Mouse (Mus musculus): ENCODE data around the gene Casp9. TPM values are rescaled to one million over a fixed set of nuclear protein-coding genes. Genes with fewer than 3 reads are reported as not detected.

Gene Casp9
- polyA plus RNA-seq, 1 experiment from 2014 or later = 9.0 TPM

DNA sequence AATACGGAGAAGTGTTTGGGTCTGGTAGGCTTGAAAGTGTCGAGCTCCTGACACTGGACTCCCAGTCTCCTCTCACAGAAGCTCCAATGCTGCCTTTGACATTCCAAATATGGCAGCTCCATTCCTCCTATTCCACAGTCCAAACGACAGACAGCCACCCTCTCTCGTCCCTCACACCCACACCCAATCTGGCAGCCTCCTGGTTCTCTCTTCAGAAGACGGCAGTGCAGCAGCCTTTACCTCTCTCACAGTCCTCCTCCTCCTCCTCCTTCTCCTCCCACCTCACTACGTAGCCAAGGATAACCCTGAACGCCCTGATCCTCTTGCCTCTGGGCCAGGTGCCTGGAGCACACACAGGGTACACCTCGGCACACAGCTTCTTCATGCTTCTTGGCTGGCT, 13.6 kb upstream of the Casp9 start:
- DNase-seq (ENCODE audit: low spot score) = no peak

GRCm38 (mm10) chr4:141781201-141781985, 12.0 kb upstream of the Casp9 start:
- DNase-seq (ENCODE audit: low spot score) = no peak

- DNase-seq (ENCODE audit: low spot score) = no peak
Observed at GRCm38 (mm10) chr4:141784835-141785234, 8.6 kb upstream of the Casp9 start.

DNA sequence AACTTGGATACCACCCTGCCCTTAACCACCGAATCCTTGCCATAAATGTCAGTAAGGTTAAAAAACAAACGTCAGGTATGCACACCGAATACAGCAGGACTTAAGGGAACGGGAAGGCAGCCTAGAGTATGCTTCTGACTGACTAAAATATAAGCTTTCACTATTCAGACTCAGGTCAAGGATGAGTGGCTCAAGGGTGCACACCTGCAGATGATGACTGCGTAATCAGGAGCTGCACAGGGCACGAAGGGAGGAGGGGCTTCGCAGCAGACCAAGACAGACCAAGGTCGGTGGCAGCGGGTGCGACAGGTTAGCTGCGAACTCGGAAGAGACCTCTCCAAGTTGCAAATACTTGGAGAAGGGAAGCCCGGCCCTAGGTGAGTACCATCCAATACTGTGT, 7.3 kb upstream of the Casp9 start:
- no peak for DNase-seq (ENCODE audit: low spot score)

GRCm38 (mm10) chr4:141787046-141787445, 6.4 kb upstream of the Casp9 start:
- DNase-seq (ENCODE audit: low spot score) = no peak

- DNase-seq (ENCODE audit: low spot score) = no peak
Observed at GRCm38 (mm10) chr4:141787462-141787861, 6.0 kb upstream of the Casp9 start.

DNA sequence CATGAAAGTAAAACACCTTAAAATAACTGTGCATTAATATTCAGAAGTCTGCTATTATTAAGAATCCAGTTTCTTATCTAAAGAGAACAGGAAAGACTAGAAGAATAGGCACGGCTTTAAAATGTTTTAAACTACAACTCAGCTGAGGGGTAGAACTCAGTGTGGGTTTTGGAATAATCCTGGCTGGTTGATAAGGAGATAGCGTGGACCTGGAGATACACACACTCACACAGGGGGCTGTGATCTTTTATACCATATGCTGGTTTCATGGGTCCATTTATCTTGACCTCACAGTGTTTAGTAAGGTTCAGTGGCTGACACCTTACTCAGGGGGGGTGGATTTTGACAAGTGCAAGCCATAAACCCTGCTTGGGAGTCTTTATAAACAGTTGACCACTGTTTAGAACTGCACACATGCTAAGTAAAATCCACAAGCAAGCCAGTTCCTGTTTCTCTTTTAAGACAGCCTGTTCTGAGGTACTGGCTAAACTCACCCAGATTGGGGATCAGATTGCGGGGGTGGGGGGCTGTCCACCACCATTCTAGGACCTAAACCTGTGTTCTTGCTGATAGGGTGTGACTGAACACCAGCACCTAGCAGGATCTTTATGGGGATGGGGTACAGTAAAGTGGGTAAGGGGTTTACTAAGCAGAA, 3.7 kb upstream of the Casp9 start:
- peak; percentile 5 for DNase-seq (ENCODE audit: low spot score)

DNA sequence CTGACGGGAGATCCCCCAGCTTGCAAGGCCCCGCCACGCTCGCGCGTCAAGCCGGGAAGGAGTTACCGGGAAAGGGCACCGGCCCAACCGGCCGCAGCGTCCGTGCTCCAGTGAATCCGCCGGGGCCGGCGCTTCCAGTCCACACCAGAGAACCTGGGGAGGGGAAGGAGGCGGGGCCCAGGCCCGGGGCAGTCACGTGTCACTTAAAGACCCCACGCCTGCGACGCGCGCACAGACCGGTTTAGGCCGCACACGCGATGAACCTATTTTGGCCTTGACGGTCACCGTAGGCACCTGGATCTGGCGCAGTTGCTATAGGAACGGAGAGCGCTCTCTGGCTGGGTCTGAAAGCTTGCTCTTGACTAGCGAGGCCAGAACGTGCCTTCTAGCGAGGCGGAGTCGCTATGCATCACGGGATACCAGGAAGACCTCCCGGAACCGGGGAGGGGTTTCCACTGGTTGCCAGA, 2.9 kb upstream of the Casp9 start, which contains the start of gene Dnajc16:
Dnajc16 (minus strand) TSS at position 408 of the 467 bp plus-strand sequence.
- peak; percentile 100 for DNase-seq (ENCODE audit: low spot score)

GRCm38 (mm10) chr4:141791486-141791885, 1.9 kb upstream of the Casp9 start:
- DNase-seq (ENCODE audit: low spot score) = no peak

DNA sequence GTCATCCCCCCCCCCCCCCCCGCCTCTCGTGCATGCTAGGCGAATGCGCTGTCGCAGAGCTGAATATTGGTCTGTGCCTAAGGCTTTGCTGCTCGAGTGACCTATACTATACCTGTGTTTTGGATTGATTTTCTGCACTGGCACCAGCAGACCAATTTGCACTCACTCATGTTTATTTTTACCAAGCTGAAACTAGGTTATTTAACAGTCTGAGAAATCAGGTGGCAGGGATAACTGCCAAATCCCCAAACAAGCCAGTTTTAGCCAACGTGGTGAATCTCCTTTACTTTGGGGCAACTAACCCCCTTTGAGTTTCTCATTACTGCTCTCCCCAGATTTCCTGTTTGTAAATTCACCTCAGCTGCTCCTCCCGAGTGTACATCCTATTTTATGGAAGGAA, 1.5 kb upstream of the Casp9 start:
- no peak for DNase-seq (ENCODE audit: low spot score)

DNA sequence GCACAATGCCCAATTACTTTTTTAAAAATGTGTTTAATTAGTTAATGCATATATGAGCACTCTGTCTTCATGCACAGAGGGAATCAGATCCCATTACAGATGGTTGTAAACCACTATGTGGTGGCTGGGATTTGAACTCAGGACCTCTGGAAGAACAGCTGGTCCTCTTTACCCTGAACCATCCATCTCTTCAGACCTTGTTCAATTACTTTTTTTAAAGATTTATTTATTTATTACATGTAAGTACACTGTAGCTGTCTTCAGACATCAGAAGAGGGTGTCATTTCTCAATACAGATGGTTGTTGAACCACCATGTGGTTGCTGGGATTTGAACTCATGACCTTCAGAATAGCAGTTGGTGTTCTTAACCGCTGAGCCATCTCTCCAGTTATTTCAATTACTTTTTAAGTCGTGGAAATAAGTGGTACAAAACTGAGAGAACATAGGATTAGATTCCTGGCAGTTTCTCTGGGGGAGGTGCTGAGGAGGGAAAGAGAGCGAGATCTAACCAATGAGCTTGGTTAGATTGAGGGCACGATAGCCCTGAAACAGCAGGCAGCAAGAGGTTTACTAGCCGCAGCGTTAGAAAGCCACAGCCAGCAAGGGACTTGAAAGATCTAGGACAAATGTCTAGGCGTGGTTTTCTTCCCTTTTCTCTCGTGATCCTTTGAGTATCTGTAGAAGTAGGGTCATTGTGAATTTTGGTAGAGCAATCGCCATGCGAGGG, 694 bp upstream of the Casp9 start:
- DNase-seq (ENCODE audit: low spot score) = no peak

- DNase-seq (ENCODE audit: low spot score) = no peak
Observed at GRCm38 (mm10) chr4:141794152-141794535, 732 bp downstream of the Casp9 start.

DNA sequence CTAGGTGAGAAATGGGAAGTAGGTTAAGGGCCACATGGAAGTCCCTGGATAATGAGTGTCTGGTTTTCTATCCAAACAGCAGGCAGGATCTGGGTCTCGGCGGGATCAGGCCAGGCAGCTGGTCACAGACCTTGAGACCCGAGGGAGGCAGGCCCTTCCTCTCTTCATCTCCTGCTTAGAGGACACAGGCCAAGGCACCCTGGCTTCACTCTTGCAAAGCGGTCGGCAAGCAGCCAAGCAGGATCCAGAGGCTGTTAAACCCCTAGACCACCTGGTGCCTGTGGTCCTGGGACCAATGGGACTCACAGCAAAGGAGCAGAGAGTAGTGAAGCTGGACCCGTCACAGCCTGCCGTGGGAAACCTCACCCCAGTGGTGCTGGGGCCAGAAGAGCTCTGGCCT, 2.9 kb downstream of the Casp9 start:
- no peak for DNase-seq (ENCODE audit: low spot score)

DNA sequence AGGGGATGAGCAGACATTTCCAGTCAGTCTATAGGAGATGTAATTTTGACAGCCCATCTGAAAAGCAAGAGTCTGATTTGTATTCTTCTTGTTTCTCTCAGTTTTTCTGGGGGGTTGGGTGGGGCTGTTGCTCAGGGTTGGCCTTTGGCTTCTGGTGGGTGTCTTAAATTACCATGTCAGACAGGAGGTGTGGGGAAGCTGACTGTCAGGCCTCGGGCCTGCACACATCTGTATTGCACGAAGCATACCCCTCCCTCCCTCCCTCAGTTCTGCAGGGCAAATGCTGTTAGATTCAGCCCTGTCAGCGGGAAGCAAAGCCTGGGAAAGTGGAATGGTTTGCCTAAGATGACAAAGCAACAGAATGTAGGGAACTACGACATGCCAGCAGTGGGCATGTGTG, 3.5 kb downstream of the Casp9 start:
- no peak for DNase-seq (ENCODE audit: low spot score)

DNA sequence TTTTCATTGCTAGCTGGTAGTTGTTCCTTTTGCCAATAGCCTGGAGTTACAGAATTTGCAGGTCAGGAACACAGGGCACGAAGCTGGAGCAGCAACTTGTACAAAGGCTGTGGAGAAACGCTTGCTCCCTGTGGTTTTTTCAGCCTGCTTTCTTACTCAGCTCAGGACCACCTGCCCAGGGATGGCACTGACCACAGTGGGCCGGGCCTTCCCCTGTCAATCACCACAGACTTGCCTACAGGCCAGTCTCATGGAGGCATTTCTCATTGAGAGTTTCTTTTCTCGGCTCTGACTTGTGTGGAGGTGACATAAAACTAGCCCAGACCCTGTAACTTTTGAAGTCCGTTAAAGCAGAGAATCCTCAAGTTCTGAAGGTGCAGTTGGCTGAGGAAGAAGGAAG, 4.1 kb downstream of the Casp9 start:
- no peak for DNase-seq (ENCODE audit: low spot score)

- no peak for DNase-seq (ENCODE audit: low spot score)
Observed at GRCm38 (mm10) chr4:141804105-141804504, 10.7 kb downstream of the Casp9 start.

DNA sequence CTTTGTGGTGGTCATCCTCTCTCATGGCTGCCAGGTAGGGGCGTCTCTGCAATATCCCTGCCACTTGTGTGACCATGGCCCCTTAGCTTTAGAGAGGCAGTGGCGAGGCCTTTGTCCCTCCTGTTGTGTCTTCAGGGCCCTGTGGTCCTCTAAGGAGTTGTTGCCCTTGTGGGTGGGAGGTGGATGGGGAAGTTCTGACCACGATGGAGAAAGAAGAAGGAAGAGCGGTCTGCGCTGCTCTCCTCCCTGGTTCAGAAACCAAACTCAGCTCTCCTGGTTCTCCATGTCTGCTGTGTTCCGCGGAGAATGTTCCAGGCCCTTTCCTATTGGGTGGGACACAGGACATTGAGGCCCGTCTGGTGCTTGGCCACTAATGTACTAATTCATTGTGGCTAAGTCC, 12.5 kb downstream of the Casp9 start:
- DNase-seq (ENCODE audit: low spot score) = no peak

DNA sequence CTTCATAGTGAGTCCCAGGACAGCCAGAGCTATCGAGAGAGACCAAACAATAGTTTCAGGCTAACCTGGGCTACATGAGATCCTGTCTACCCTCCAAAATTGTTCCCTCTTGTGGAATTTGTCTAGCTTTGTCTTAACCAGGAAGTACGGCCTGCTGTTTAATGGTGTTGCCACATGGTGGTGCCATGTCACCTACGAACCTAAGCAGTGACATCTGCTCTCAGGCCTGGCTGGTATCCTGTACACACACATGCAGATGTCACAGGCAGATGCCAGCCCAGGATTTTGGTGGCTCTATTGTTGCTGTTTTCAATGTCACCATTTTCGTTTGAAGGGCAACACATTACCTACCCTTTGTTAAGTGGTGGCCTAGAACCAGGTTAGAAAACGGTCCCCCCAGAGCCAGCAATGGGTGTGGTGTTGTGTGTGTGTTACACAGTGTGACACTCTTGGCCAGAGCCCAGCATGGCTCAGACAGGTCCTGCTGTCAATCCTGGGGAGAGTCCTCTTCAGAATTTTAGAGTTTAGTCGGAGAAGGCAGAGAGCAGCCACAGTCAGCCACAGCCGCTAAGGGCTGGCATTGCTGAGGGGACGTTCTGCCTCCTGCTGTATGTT, 16.5 kb downstream of the Casp9 start:
- peak; percentile 65 for DNase-seq (ENCODE audit: low spot score)

- DNase-seq (ENCODE audit: low spot score) = no peak
Observed at GRCm38 (mm10) chr4:141810975-141811374, 17.6 kb downstream of the Casp9 start.

DNA sequence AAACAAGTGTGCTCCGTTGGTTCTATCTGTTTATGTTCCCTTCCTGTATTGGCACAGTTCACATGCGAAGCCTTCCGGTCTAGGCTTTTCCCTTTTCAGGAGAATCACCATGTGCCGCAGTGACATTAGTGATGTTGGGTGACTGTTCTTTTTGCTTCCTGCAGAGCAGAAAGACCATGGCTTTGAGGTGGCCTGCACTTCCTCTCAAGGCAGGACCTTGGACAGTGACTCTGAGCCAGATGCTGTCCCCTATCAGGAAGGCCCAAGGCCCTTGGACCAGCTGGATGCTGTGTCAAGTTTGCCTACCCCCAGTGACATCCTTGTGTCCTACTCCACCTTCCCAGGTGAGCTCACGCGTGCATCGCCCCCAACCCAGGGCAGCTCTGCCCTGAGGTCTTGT, 18.0 kb downstream of the Casp9 start:
- no peak for DNase-seq (ENCODE audit: low spot score)

DNA sequence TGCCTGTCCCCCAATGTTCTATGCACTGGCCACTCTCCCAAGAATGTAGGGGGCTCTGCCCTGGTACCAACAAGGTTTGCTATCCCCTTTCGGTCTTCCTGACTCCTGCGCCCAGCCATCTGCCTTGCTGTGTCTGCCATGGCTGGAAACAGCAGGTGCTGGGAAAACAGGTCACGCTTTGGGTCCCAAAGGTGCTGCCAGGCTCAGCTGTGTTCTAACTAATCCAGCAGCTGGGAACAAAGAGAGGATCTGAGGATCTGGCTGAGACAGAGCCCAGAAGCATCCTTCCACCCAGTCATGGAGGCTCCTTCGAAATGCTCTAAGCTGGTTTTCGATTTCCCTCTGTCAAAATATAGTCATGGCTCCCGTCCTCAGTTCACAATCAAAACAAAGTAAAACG, 22.9 kb downstream of the Casp9 start:
- no peak for DNase-seq (ENCODE audit: low spot score)

Measured in thymus, postnatal 0 days (tissue).